Mouse (Mus musculus) inflammation-experienced regulatory T-cells, adult 6 months (primary cell): ENCODE data around the gene Ubald1. TPM values are rescaled to one million over a fixed set of nuclear protein-coding genes. Genes with fewer than 3 reads are reported as not detected.

Experiments used
- ATAC-seq: one replicate; pipeline ENCODE4 v1.8.0; 2017
- polyA plus RNA-seq, 3 experiments: library from polyadenylated mRNA; unstranded; fragments of 100-300 nt; shearing (Covaris generic); gene quantifications; one replicate each; pipeline ENCODE4 v1.2.1; 2017

Ubald1 gene
- polyA plus RNA-seq, 3 experiments from 2014 or later, result 19.4 to 25.2 (median 20.9) TPM

DNA sequence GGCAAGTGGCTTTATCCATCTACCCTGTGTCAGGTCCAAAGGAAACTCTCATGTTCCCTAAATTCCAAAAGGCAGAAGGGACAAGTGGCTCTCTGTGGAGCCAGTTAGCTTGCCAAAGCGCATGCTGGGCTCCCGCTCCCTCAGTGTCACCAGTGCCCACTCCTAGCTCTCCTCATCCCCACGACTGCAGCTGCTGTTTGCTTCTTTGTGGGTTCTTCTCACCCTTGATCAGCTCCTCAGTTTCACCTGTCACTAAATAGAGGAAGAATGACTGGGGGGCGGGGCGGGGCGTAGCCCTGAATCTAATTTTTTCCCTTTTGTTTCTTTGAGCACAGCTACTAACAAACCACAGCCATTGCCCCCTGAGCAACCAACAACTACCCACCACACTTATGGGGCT, 18.8 kb upstream of the Ubald1 start:
- ATAC-seq, result no peak

GRCm38 (mm10) chr16:4897146-4897730, 17.1 kb upstream of the Ubald1 start:
- ATAC-seq, result no peak

GRCm38 (mm10) chr16:4896249-4897027, 16.3 kb upstream of the Ubald1 start:
- no peak for ATAC-seq

DNA sequence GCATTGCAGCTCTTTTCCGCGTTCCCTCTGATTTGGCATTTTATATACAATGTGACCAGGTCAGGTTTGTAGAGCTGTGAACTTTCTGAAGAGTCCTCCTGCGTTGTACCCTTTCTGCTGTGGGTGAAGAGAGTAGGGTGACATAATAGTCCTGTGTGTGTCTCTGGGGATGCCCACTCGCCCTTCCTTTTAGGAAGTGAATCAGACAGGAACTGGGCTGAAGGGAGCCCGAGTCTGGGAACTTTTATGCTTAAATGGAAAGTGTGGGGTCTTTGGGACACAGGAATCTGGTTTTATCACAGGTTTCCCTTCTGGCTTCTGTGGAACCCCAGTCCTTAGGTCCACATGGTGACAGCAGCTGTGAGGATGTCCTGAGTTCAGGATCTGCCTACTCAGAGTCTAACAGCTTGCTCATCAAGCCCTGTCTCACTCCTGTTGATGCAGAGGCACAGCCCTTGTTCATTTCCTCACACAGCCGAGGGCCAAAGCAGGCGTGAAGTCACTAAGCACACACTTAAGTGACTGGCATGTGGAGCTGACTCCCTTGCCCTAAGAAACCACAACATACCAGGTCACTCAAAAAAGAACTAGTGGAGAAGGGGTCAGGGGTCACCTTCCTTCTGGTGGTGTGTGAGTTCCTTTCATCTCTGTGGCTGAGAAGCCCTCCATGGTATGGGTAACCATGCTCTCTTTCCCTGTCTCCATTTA, 14.2 kb upstream of the Ubald1 start:
- no peak for ATAC-seq

- ATAC-seq, result no peak
Measured at GRCm38 (mm10) chr16:4892171-4892570, 12.1 kb upstream of the Ubald1 start.

DNA sequence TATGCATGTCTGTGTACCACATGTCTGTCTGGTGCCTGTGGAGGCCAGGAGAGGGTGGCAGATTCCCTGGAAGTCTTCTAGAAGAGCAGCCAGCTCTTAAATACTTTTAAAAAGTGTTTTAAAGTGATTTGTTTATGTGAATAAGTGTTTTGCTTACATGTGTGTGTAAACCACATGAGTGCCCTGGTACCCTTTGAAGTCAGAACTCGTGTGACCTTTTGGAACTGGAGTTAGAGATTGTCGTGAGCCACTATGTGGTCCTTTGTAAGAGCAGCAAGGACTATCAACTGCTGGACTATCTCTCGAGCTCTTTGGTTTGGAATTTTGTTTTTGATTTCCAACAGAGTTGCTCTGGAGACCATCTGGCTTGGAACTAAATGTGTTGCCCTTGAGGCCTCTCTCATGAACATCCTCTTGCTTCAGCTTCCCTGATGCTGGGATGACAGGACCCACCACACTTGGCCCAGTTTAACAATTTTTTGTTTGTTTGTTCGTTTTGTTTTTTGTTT, 10.1 kb upstream of the Ubald1 start:
- ATAC-seq, result no peak

DNA sequence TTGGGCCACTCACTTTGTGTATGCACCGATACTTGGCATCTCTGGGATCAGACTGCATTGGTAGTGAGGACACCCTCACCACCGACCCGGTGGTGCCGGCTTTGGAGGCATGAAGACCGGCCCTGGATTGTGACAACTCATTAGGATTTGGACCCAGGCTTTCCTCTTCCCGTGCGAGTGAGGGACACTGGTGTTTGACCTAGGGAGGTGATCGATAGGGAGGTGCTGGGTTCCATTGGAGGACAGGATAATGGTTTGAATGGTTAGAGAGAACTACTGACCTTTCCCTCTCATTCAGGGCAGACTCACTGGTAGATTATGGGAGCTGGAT, 6.5 kb upstream of the Ubald1 start:
- ATAC-seq, result peak; percentile 32

DNA sequence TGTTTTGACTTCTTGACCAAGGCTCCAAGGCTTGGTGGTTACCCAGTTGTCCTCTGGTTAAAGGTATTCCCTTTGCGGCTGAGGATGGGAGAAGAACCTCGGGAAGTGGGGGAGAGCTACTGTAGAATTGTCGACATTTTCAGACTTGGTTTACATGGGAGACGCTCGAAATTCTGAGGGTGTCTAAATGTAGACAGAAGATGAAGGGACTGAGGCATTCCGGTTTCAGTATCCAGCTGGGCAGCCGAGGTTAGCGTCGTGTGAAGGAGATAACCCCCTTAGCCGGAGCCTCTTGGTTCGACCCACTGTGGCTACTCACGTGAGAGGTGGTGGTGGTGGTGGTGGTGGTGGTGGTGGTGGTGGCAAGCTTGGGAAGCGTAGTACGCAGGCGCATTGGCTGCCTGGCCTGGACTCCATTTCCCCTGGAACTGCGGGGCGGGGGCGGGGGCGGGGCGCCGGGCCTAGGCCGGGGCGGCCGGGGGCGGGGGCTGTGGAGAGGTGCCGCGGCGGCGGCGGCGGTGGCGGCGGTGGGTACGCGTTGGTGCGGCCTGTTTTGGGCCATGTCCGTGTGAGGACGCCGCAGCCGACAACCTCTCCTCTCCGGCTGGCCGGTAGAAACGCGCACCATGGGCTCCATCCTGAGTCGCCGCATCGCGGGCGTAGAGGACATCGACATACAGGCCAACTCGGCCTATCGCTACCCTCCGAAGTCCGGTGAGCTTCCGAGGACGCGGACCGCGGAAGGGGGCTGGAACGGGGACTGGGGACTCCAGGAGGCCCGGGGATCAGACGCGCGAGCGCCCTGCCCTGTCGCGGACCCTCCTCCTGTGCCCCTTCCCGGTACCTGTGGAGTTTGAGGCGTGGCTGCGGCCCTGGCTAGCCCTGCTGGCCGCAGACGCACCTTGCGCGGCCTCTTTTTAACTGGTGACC, 5.9 kb upstream of the Ubald1 start, which contains the start of gene Mgrn1:
TSS of gene Mgrn1 (plus strand) at position 490 of the 930 bp plus-strand sequence.
- peak; percentile 56 for ATAC-seq

DNA sequence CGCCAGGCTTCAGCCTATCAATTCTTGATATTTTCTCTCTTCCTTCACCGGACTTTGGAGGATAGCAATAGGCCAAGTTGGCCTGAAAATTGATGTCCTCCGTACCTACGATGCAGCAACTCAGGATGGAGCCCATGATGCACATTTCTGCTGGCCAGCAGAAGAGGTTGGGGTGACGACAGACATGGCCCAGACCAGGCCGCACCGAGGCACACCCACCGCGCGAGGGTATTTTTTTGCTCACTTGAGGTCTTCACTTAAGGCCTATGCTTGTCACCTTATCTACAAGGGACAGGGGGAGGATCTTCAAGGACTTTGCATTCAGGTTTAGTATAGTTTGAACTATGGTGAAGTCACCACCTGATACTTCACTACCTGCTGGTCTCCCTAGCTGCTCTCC, 4.8 kb upstream of the Ubald1 start:
- ATAC-seq, result no peak

DNA sequence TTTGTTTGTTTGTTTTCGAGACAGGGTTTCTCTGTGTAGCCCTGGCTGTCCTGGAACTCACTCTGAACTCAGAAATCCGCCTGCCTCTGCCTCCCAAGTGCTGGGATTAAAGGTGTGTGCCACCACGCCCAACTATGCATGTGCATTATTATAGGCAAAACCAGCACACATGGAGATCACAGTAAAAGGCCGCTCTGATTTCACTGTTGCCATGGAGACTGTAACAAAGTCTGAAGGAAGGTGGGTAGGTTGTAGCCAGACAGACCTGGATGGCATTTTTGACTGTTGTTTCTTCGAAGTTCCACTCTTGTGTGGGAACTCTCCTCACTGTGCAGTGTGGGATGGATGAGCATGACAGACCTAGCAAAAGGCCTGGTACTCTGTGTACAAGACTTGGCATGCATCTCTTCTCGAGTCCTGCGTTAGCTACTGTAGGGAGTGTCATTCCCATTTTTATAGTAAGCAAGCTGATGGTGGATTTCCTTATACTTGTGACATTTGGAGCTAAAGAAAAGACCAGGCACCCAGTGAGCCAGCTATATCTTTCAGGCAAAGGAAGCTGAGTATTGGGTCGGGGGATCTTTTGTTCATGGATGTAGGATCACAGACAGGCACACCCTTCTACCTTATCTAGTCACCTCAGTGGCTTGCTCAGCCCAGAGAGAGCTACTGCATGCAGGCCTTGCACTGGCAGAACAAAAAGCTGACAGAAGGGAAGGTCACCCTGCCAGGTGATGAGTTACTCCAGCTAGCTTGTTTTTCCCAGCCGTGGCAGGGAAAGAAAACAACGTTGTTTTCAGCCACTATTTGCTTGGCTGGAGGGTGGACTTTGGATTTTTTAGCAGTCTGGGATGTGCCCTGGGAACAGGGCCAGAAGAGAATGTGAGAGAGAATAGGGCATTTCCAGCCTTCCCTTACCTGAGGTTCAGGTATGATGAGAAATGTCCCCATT, 1.6 kb upstream of the Ubald1 start:
- no peak for ATAC-seq

GRCm38 (mm10) chr16:4879708-4880124, 399 bp downstream of the Ubald1 start:
- peak; percentile 47 for ATAC-seq

GRCm38 (mm10) chr16:4879101-4879707, 911 bp downstream of the Ubald1 start:
- peak; percentile 41 for ATAC-seq

GRCm38 (mm10) chr16:4878192-4878885, 1.8 kb downstream of the Ubald1 start:
- ATAC-seq, result peak; percentile 12

GRCm38 (mm10) chr16:4877701-4878100, 2.4 kb downstream of the Ubald1 start:
- ATAC-seq, result no peak

DNA sequence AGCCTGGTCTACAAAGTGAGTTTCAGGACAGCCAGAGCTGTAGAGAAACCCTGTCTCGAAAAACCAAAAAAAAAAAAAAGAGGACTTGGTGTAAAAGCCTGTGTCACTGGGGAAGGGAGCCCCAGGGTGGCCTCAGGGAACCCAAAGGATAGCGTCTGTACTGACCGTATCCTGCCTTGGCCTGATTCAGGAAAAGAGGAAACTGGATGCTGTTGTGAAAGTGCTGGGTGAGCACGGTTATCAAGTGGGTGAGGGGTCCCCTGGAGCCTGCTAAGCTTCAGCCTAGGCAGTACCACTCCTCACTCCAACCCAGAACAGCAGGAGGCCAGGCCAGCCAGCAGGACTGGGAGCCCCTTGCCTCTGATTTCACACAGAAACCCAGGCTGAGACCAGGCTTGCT, 2.9 kb downstream of the Ubald1 start:
- ATAC-seq, result no peak

- ATAC-seq, result no peak
Measured at GRCm38 (mm10) chr16:4876033-4876680, 4.0 kb downstream of the Ubald1 start.

- no peak for ATAC-seq
Measured at GRCm38 (mm10) chr16:4875198-4876032, 4.7 kb downstream of the Ubald1 start.

DNA sequence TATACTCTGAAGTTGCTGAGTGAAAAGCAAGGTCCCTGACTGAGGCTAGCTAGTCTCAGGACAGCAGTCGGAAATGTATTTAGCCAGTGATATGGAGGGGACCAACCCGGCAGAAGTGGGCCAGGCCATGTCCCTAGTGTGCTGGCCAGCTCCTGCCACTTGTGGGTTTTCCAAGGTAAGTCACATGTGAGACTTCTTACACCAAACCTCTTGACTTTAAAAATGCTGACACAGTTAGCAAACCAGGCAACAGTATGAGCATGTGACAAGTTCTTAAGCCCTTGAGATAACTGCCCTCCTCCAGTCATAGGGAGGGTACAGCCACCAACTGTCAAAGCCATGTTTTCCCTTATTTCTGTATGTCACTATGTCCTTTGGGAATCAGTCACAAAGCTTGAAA, 8.2 kb downstream of the Ubald1 start:
- ATAC-seq, result no peak

DNA sequence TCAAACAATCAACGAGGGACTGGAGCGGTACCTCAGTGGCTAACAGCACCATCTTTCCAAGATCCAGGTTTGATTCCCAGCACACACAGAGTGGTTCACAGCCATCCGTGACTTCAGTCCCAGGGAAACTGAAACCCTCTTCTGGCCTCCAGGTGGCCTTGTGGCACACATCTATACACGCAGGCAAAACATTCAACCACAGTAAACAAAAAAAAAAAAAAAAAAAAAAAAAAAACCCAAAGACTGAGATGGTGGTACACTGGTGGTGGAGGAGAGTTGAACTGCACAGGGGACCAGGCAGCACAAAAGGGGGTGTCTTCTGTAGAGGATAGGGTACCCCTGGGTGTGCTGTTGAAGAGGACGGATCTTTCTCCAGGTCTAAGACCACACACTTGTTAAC, 9.6 kb downstream of the Ubald1 start:
- no peak for ATAC-seq
